Mouse (Mus musculus) cerebellum, adult 2 months (tissue): Measurements from ENCODE around the gene Trim3.

Source experiments
- CTCF ChIP-seq: fragments of 200-500 bp; IDR thresholded peaks from 2 replicates; pipeline ENCODE4 v1.5.1; 2011; ENCODE audit warnings: low read depth, mild to moderate bottlenecking, control low read depth, low read length, moderate library complexity, borderline replicate concordance; ENCODE audit not compliant: insufficient read depth
- POLR2A ChIP-seq: fragments of 200-500 bp; IDR thresholded peaks from 2 replicates; pipeline ENCODE4 v1.6.1; 2011; ENCODE audit warnings: low read length, control low read depth, borderline replicate concordance; ENCODE audit not compliant: insufficient read depth

DNA sequence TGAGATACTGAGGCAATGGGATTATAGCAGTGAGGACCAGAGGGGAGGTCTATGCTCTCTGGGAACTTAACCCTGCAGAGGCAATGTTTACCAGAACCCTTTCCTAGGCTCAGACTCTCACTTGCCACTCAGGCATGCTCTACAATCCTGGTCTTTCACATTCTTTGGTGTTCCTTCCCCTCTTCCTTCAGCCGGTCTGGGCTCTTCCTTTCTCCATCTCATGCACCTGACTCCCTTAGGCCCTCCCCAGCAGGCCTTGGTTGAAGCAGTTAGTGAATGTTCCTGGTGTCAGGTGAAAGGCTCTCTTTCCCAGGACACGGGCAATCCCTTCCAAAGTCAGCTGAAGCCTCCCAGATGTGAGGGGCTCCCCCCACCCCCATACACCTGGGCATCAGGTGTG, 6.4 kb upstream of the Trim3 start, which contains the start of gene Timm10b:
- TF ChIP-seq POLR2A (no peak), CTCF (no peak)
